Mouse (Mus musculus) midbrain, embryonic 14.5 days (tissue): ENCODE data around the gene Gm10644. TPM values are rescaled to one million over a fixed set of nuclear protein-coding genes. Genes with fewer than 3 reads are reported as not detected.
"Not testable (repeated sequence)": the region's sequence is repeated elsewhere in the genome, so short reads cannot be mapped to it uniquely, and the experiment has no call there.

Experiments used
- ATAC-seq: fragments of 200-750 bp; cut with Nextera tagmentation; 2 replicates; pipeline ENCODE4 v1.8.0; 2017; ENCODE audit warnings: moderate number of reproducible peaks, moderate library complexity; ENCODE audit not compliant: low FRiP score, low TSS enrichment
- DNase-seq: peaks from one replicate; pipeline ENCODE4 v3.0.0-alpha.2; 2015
- H3K27ac ChIP-seq: fragments of 300-500 bp; sonication (generic); replicated peaks from 2 replicates; pipeline ENCODE4 v1.5.1; 2014; ENCODE audit warnings: mild to moderate bottlenecking, low read depth, low read length, moderate library complexity
- H3K27me3 ChIP-seq: fragments of 300-500 bp; sonication (generic); 2 replicates; pipeline ENCODE4 v1.6.1; 2014; ENCODE audit warnings: low read length, control low read depth, mixed read lengths; ENCODE audit not compliant: control insufficient read depth, insufficient read depth
- H3K36me3 ChIP-seq: fragments of 300-500 bp; sonication (generic); 2 replicates; pipeline ENCODE4 v1.6.1; 2014; ENCODE audit warnings: low read length, control low read depth; ENCODE audit not compliant: control insufficient read depth, insufficient read depth
- H3K4me1 ChIP-seq: fragments of 300-500 bp; sonication (generic); 2 replicates; pipeline ENCODE4 v1.6.1; 2014; ENCODE audit warnings: mild to moderate bottlenecking, antibody characterized with exemption, low read length, control low read depth; ENCODE audit not compliant: control insufficient read depth, insufficient read depth
- H3K4me2 ChIP-seq: fragments of 300-500 bp; sonication (generic); 2 replicates; pipeline ENCODE4 v1.6.1; 2014; ENCODE audit warnings: mild to moderate bottlenecking, low read length, moderate library complexity
- H3K4me3 ChIP-seq: fragments of 300-500 bp; sonication (generic); replicated peaks from 2 replicates; pipeline ENCODE4 v1.5.1; 2014; ENCODE audit warnings: low read depth, low read length
- H3K9ac ChIP-seq: fragments of 300-500 bp; sonication (generic); replicated peaks from 2 replicates; pipeline ENCODE4 v1.6.1; 2014; ENCODE audit warnings: mild to moderate bottlenecking, low read length, moderate library complexity
- H3K9me3 ChIP-seq: fragments of 300-500 bp; sonication (generic); 2 replicates; pipeline ENCODE4 v1.6.1; 2016; ENCODE audit warnings: low read length, control low read depth, mixed read lengths; ENCODE audit not compliant: control insufficient read depth
- WGBS: fragments of 180-500 bp; shearing (Covaris S2); extraction: QIAGEN DNeasy Blood & Tissue Kit; methylation state at CpG from one replicate; pipeline ENCODE4 v1.1.7; 2014; 5-methylcytosine and 5-hydroxymethylcytosine counted together
- polyA plus RNA-seq: library from polyadenylated mRNA; unstranded; fragments of >200 nt; fragmentation: Nextera tagmentation; extraction: Ambion mirVana; gene quantifications from 2 replicates; pipeline ENCODE4 v1.2.1, GENCODE M21; 2014

The Gm10644 gene
- polyA plus RNA-seq, 1 experiment from 2014 or later: 1.0 TPM

GRCm38 (mm10) chr8:83983222-83983621 is 28.2 kb upstream of the Gm10644 start:
- H3K4me2 ChIP-seq, ATAC-seq, H3K4me1 ChIP-seq, H3K27ac ChIP-seq, DNase-seq, H3K4me3 ChIP-seq, H3K9me3 ChIP-seq, H3K9ac ChIP-seq, H3K27me3 ChIP-seq: not testable (repeated sequence)
- peaks cover 80% of the 10 kb centered on the region for H3K36me3 ChIP-seq
- 99% methylated on average over 2 of the region's 2 CpGs for WGBS

GRCm38 (mm10) chr8:83982449-83982848 is 27.4 kb upstream of the Gm10644 start:
- peaks cover 76% of the 10 kb centered on the region for H3K36me3 ChIP-seq
- no peaks in the 10 kb centered on the region for H3K27me3 ChIP-seq
- no peaks in the 10 kb centered on the region for H3K9me3 ChIP-seq
- H3K27ac ChIP-seq: no peak overlapping the region
- ATAC-seq: no peak
- WGBS: 97% methylated on average over 4 of the region's 4 CpGs
- H3K4me3 ChIP-seq: no peak overlapping the region
- H3K4me2 ChIP-seq: no peak overlapping the region
- no peak for DNase-seq
- no peak overlapping the region for H3K9ac ChIP-seq
- H3K4me1 ChIP-seq: peaks cover 3% of the 10 kb centered on the region

GRCm38 (mm10) chr8:83981533-83981932 is 26.5 kb upstream of the Gm10644 start:
- 95% methylated on average over 7 of the region's 7 CpGs for WGBS
- no peak overlapping the region for H3K4me3 ChIP-seq
- H3K4me2 ChIP-seq: no peak overlapping the region
- H3K9ac ChIP-seq: no peak overlapping the region
- ATAC-seq (no peak), DNase-seq (no peak)
- no peaks in the 10 kb centered on the region for H3K27me3 ChIP-seq
- H3K36me3 ChIP-seq: peaks cover 67% of the 10 kb centered on the region
- no peak overlapping the region for H3K27ac ChIP-seq
- no peaks in the 10 kb centered on the region for H3K9me3 ChIP-seq
- peaks cover 7% of the 10 kb centered on the region for H3K4me1 ChIP-seq

- DNase-seq (no peak), ATAC-seq (no peak)
- WGBS: 83% methylated on average over 8 of the region's 8 CpGs
- Histone ChIP-seq H3K4me1 (peaks cover 7% of the 10 kb centered on the region), H3K36me3 (peaks cover 60% of the 10 kb centered on the region), H3K27ac (no peak overlapping the region), H3K4me3 (no peak overlapping the region), H3K27me3 (no peaks in the 10 kb centered on the region), H3K9ac (no peak overlapping the region), H3K9me3 (no peaks in the 10 kb centered on the region), H3K4me2 (no peak overlapping the region)
These were observed 25.8 kb upstream of the Gm10644 start for GRCm38 (mm10) chr8:83980845-83981244.

GRCm38 (mm10) chr8:83980250-83980649 is 25.2 kb upstream of the Gm10644 start:
- H3K27ac ChIP-seq: no peak overlapping the region
- peaks cover 7% of the 10 kb centered on the region for H3K4me1 ChIP-seq
- DNase-seq: no peak
- 83% methylated on average over 1 of the region's 1 CpGs for WGBS
- no peak overlapping the region for H3K9ac ChIP-seq
- H3K36me3 ChIP-seq: peaks cover 55% of the 10 kb centered on the region
- H3K4me3 ChIP-seq: no peak overlapping the region
- H3K27me3 ChIP-seq: no peaks in the 10 kb centered on the region
- H3K9me3 ChIP-seq: no peaks in the 10 kb centered on the region
- H3K4me2 ChIP-seq: no peak overlapping the region
- no peak for ATAC-seq

- H3K36me3 ChIP-seq: peaks cover 39% of the 10 kb centered on the region
- H3K4me1 ChIP-seq: peaks cover 21% of the 10 kb centered on the region
- no peak overlapping the region for H3K4me2 ChIP-seq
- H3K4me3 ChIP-seq: no peak overlapping the region
- 75% methylated on average over 9 of the region's 9 CpGs for WGBS
- H3K9me3 ChIP-seq: no peaks in the 10 kb centered on the region
- H3K27ac ChIP-seq: no peak overlapping the region
- no peak overlapping the region for H3K9ac ChIP-seq
- ATAC-seq: no peak
- no peak for DNase-seq
- no peaks in the 10 kb centered on the region for H3K27me3 ChIP-seq
These were observed 23.2 kb upstream of the Gm10644 start for GRCm38 (mm10) chr8:83978200-83978599.

GRCm38 (mm10) chr8:83977646-83978045 is 22.6 kb upstream of the Gm10644 start:
- Histone ChIP-seq H3K36me3 (peaks cover 34% of the 10 kb centered on the region), H3K4me2 (no peak overlapping the region), H3K27me3 (no peaks in the 10 kb centered on the region), H3K27ac (no peak overlapping the region), H3K9me3 (no peaks in the 10 kb centered on the region), H3K4me3 (no peak overlapping the region), H3K4me1 (peaks cover 21% of the 10 kb centered on the region), H3K9ac (no peak overlapping the region; the same call in 1 of the 2 replicates)
- no peak for DNase-seq
- ATAC-seq: no peak
- 75% methylated on average over 6 of the region's 6 CpGs for WGBS

- Histone ChIP-seq H3K27me3 (no peaks in the 10 kb centered on the region), H3K27ac (no peak overlapping the region), H3K9me3 (no peaks in the 10 kb centered on the region), H3K36me3 (peaks cover 26% of the 10 kb centered on the region), H3K9ac (no peak overlapping the region), H3K4me3 (no peak overlapping the region), H3K4me2 (no peak overlapping the region), H3K4me1 (peaks cover 23% of the 10 kb centered on the region)
- ATAC-seq (no peak), DNase-seq (no peak)
- WGBS: 88% methylated on average over 5 of the region's 5 CpGs
These were observed 21.9 kb upstream of the Gm10644 start for GRCm38 (mm10) chr8:83976779-83977350.

GRCm38 (mm10) chr8:83976101-83976630 is 21.2 kb upstream of the Gm10644 start:
- no peak overlapping the region for H3K4me2 ChIP-seq
- peaks cover 26% of the 10 kb centered on the region for H3K4me1 ChIP-seq
- H3K36me3 ChIP-seq: peaks cover 19% of the 10 kb centered on the region
- no peak overlapping the region for H3K4me3 ChIP-seq
- H3K27me3 ChIP-seq: no peaks in the 10 kb centered on the region
- no peaks in the 10 kb centered on the region for H3K9me3 ChIP-seq
- H3K27ac ChIP-seq: no peak overlapping the region
- WGBS: 87% methylated on average over 4 of the region's 4 CpGs
- H3K9ac ChIP-seq: no peak overlapping the region
- DNase-seq (no peak), ATAC-seq (no peak)
